Mouse (Mus musculus): ENCODE data around the gene Fam160a1.

Gene Fam160a1

GRCm38 (mm10) chr3:85679960-85680359, 137.1 kb downstream of the Fam160a1 start:
- DNase-seq (ENCODE audit: low read depth, low spot score): no peak

- no peak for DNase-seq (ENCODE audit: low read depth, low spot score)
Observed at GRCm38 (mm10) chr3:85679312-85679933, 137.7 kb downstream of the Fam160a1 start.

GRCm38 (mm10) chr3:85677952-85678351, 139.1 kb downstream of the Fam160a1 start:
- DNase-seq (ENCODE audit: low read depth, low spot score): no peak

GRCm38 (mm10) chr3:85677133-85677532, 140.0 kb downstream of the Fam160a1 start:
- DNase-seq (ENCODE audit: low read depth, low spot score): no peak

- no peak for DNase-seq (ENCODE audit: low read depth, low spot score)
Observed at GRCm38 (mm10) chr3:85669844-85670243, 147.2 kb downstream of the Fam160a1 start.

GRCm38 (mm10) chr3:85667683-85668082, 149.4 kb downstream of the Fam160a1 start:
- no peak for DNase-seq (ENCODE audit: low read depth, low spot score)

- no peak for DNase-seq (ENCODE audit: low read depth, low spot score)
Observed at GRCm38 (mm10) chr3:85666736-85667135, 150.4 kb downstream of the Fam160a1 start.

GRCm38 (mm10) chr3:85666166-85666565, 150.9 kb downstream of the Fam160a1 start:
- DNase-seq (ENCODE audit: low read depth, low spot score): no peak

- DNase-seq (ENCODE audit: low read depth, low spot score): no peak
Observed at GRCm38 (mm10) chr3:85664591-85665171, 152.4 kb downstream of the Fam160a1 start.

- no peak for DNase-seq (ENCODE audit: low read depth, low spot score)
Observed at GRCm38 (mm10) chr3:85663826-85664225, 153.3 kb downstream of the Fam160a1 start.

GRCm38 (mm10) chr3:85661926-85662813, 154.9 kb downstream of the Fam160a1 start:
- DNase-seq (ENCODE audit: low read depth, low spot score): no peak

GRCm38 (mm10) chr3:85659681-85660080, 157.4 kb downstream of the Fam160a1 start:
- no peak for DNase-seq (ENCODE audit: low read depth, low spot score)

- DNase-seq (ENCODE audit: low read depth, low spot score): no peak
Observed at GRCm38 (mm10) chr3:85655538-85655937, 161.6 kb downstream of the Fam160a1 start.

- DNase-seq (ENCODE audit: low read depth, low spot score): no peak
Observed at GRCm38 (mm10) chr3:85652727-85653665, 164.1 kb downstream of the Fam160a1 start.

- no peak for DNase-seq (ENCODE audit: low read depth, low spot score)
Observed at GRCm38 (mm10) chr3:85649176-85649575, 167.9 kb downstream of the Fam160a1 start.

- no peak for DNase-seq (ENCODE audit: low read depth, low spot score)
Observed at GRCm38 (mm10) chr3:85645517-85646004, 171.5 kb downstream of the Fam160a1 start.

- DNase-seq (ENCODE audit: low read depth, low spot score): no peak
Observed at GRCm38 (mm10) chr3:85644814-85645213, 172.3 kb downstream of the Fam160a1 start.

GRCm38 (mm10) chr3:85641751-85642150, 175.3 kb downstream of the Fam160a1 start:
- no peak for DNase-seq (ENCODE audit: low read depth, low spot score)

GRCm38 (mm10) chr3:85636716-85637447, 180.2 kb downstream of the Fam160a1 start:
- DNase-seq (ENCODE audit: low read depth, low spot score): no peak

- no peak for DNase-seq (ENCODE audit: low read depth, low spot score)
Observed at GRCm38 (mm10) chr3:85635591-85635990, 181.5 kb downstream of the Fam160a1 start.

GRCm38 (mm10) chr3:85635126-85635419, 182.0 kb downstream of the Fam160a1 start:
- no peak for DNase-seq (ENCODE audit: low read depth, low spot score)
